Mouse (Mus musculus) thymus, adult 2 months (tissue): ENCODE data around the gene Prkag2.

Experiments
- CTCF ChIP-seq: fragments of 200-500 bp; IDR thresholded peaks from 2 replicates; pipeline ENCODE4 v1.5.1; 2012; ENCODE audit warnings: mild to moderate bottlenecking, control low read depth, low read length, moderate library complexity, borderline replicate concordance; ENCODE audit not compliant: control insufficient read depth, poor library complexity, insufficient read depth; ENCODE audit errors: extremely low read depth
- POLR2A ChIP-seq: fragments of 200-500 bp; IDR thresholded peaks from 2 replicates; pipeline ENCODE4 v1.6.1; 2012; ENCODE audit warnings: mild to moderate bottlenecking, low read length, control low read depth, moderate library complexity; ENCODE audit not compliant: control insufficient read depth, poor library complexity, insufficient read depth; ENCODE audit errors: extremely low read depth

DNA sequence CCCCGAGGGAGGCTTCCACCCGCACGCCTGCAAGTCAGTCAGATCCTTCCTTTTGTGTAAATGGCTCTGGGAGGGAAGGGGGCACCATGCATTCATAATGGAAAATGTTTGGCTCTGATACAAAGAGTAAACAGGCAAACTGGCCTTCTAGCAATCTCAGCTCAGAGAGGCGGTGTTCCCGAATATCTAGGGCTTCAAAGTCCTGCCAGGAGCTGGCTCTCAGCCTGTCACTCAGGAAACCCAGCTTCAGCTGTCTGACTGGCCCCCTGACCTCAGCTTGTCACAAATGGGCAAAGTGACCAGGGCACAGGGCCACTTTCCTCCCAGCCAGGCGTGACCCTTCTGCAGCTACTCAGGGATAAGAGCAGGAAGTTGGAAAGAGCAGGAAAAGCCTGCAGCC lies 33.3 kb downstream of the Prkag2 start:
- TF ChIP-seq CTCF: no peak
- TF ChIP-seq POLR2A: no peak
